Mouse (Mus musculus): Measurements from ENCODE around the gene Tk2.

Gene Tk2

DNA sequence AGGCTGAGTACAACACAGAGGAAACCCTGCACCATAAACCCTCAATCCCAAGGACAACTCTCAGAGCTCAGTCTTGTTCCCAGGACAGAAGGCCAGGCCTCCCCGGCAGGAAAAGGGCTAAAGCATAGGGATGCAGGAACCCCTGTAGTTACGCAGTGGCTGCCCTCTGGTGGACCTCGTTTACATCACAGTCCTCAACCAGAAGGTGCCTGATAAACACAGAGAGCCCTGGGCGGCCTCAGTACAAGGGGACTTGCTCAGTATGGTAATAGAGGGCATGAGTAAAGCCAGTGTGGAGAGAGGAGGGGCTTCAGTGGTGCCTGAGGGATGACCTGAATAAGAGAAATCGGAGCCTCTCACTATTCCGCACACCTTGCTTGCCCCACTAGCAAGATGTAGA lies 13.8 kb downstream of the Tk2 start:
- Histone ChIP-seq H3K4me3 (replicated peaks; ENCODE audit: low read length) (no peak overlapping the region), H3K4me1 (replicated peaks; ENCODE audit: low read depth, low read length) (0 out of 2 replicates have a peak, but pooled peaks cover 8% of the 10 kb centered on the region), H3K9me3 (ENCODE audit: low read length) (no peaks in the 10 kb centered on the region), H3K27me3 (ENCODE audit: insufficient read depth, low read length) (no peaks in the 10 kb centered on the region), H3K36me3 (ENCODE audit: insufficient read depth, low read length) (peaks cover 89% of the 10 kb centered on the region)
- TF ChIP-seq POU5F1 (IDR thresholded peaks at IDR 0.05; ENCODE audit: borderline replicate concordance, low read length) = no peak
- no peak for TF ChIP-seq CTCF (conservative IDR thresholded peaks at IDR 0.05; ENCODE audit: low read length)
- TF ChIP-seq NANOG (IDR thresholded peaks at IDR 0.05; ENCODE audit: borderline replicate concordance, low read length) = no peak

DNA sequence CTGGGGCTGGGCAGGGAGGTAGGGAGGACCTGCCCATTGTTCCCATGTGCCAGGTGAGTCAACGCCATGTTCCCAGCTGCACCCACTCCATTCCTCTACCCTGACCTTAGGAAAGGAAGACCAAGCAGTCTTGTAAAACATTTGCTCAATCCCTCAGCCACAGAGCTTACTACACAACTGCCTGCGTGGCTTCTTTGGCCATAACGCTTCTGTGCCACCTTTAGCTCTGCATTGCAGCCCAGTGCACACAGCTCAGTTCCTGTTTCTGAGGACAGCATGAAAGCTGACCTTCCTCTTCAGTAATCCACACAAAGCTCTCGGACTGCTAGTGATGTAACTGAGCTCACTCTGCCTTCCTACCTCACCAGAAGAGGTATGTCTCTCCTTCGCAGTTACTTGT lies 15.4 kb downstream of the Tk2 start:
- TF ChIP-seq POU5F1 (IDR thresholded peaks at IDR 0.05; ENCODE audit: borderline replicate concordance, low read length) (no peak), CTCF (conservative IDR thresholded peaks at IDR 0.05; ENCODE audit: low read length) (no peak), NANOG (IDR thresholded peaks at IDR 0.05; ENCODE audit: borderline replicate concordance, low read length) (no peak)
- no peaks in the 10 kb centered on the region for H3K9me3 ChIP-seq (ENCODE audit: low read length)
- H3K27me3 ChIP-seq (ENCODE audit: insufficient read depth, low read length) = no peaks in the 10 kb centered on the region
- H3K36me3 ChIP-seq (ENCODE audit: insufficient read depth, low read length) = peaks cover 88% of the 10 kb centered on the region
- H3K4me1 ChIP-seq (replicated peaks; ENCODE audit: low read depth, low read length) = 0 out of 2 replicates have a peak, but pooled peaks cover 8% of the 10 kb centered on the region
- no peak overlapping the region for H3K4me3 ChIP-seq (replicated peaks; ENCODE audit: low read length)

DNA sequence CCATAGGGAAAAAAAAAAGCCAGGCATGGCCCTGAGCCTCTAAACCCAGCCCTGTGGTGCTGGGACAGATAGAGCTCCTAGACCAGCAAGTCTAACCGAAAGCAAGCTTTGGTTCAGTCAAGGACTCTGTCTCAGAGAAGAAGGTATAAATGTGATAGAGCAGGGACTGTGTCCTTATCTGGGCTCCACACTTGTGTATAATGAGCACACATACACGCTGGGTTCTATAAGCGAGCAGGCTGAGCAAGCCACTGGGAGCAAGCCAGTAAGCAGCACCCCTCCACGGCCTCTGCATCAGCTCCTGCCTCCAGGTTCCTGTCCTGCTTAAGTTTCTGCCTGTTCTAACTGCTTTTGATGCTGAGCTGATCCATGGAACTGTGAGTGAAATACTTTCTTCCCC lies 16.3 kb downstream of the Tk2 start:
- H3K9me3 ChIP-seq (ENCODE audit: low read length) = no peaks in the 10 kb centered on the region
- H3K4me3 ChIP-seq (replicated peaks; ENCODE audit: low read length) = no peak overlapping the region
- TF ChIP-seq CTCF (conservative IDR thresholded peaks at IDR 0.05; ENCODE audit: low read length) (no peak), NANOG (IDR thresholded peaks at IDR 0.05; ENCODE audit: borderline replicate concordance, low read length) (no peak), POU5F1 (IDR thresholded peaks at IDR 0.05; ENCODE audit: borderline replicate concordance, low read length) (no peak)
- 0 out of 2 replicates have a peak, but pooled peaks cover 8% of the 10 kb centered on the region for H3K4me1 ChIP-seq (replicated peaks; ENCODE audit: low read depth, low read length)
- peaks cover 88% of the 10 kb centered on the region for H3K36me3 ChIP-seq (ENCODE audit: insufficient read depth, low read length)
- no peaks in the 10 kb centered on the region for H3K27me3 ChIP-seq (ENCODE audit: insufficient read depth, low read length)

DNA sequence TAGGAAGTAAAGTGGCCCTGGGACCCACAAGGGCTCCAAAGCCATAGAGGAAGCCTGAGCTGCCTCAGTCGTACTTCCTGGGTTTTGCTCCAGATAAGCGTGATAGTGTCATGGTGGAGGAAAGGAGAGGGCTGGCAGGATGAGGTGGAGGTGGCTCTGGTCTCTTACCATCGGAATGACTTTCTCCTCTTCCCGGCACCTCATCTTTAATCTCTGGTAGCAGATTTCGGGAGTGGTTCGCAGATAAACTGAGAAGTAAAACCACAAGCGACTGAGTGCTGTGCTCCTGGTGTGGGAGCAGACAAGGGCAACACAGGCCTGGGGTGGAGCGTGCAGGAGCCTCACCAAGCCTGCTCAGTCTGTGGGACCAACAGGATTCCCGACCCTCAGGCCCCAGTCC lies 18.0 kb downstream of the Tk2 start:
- no peaks in the 10 kb centered on the region for H3K9me3 ChIP-seq (ENCODE audit: low read length)
- H3K4me3 ChIP-seq (replicated peaks; ENCODE audit: low read length) = no peak overlapping the region
- TF ChIP-seq NANOG (IDR thresholded peaks at IDR 0.05; ENCODE audit: borderline replicate concordance, low read length) (no peak), POU5F1 (IDR thresholded peaks at IDR 0.05; ENCODE audit: borderline replicate concordance, low read length) (no peak)
- H3K27me3 ChIP-seq (ENCODE audit: insufficient read depth, low read length) = no peaks in the 10 kb centered on the region
- peaks cover 86% of the 10 kb centered on the region for H3K36me3 ChIP-seq (ENCODE audit: insufficient read depth, low read length)
- H3K4me1 ChIP-seq (replicated peaks; ENCODE audit: low read depth, low read length) = 0 out of 2 replicates have a peak, but pooled peaks cover 8% of the 10 kb centered on the region

DNA sequence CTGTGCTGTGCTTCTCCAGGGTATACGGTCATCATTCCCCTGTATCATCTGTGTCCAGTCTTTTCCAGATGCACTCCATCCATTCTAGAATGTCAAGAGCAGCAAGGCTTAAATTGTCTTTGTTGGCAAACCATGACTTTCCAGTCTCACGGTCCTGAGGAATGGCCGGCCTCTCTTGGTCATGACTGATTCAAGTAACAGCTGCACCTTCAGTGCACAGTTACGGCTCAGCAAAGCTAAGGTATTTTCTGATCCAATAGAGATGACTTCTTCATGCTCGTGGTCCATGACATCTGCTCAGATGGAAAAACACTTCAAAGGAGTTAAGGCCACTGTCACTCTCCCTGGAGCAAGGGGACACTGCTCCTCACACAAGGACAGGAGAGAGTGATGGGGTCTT lies 21.3 kb downstream of the Tk2 start:
- TF ChIP-seq CTCF (conservative IDR thresholded peaks at IDR 0.05; ENCODE audit: low read length) = no peak
- TF ChIP-seq POU5F1 (IDR thresholded peaks at IDR 0.05; ENCODE audit: borderline replicate concordance, low read length) = no peak
- no peak for TF ChIP-seq NANOG (IDR thresholded peaks at IDR 0.05; ENCODE audit: borderline replicate concordance, low read length)
- Histone ChIP-seq H3K27me3 (ENCODE audit: insufficient read depth, low read length) (no peaks in the 10 kb centered on the region), H3K9me3 (ENCODE audit: low read length) (no peaks in the 10 kb centered on the region), H3K4me3 (replicated peaks; ENCODE audit: low read length) (no peak overlapping the region), H3K4me1 (replicated peaks; ENCODE audit: low read depth, low read length) (no peaks in the 10 kb centered on the region), H3K36me3 (ENCODE audit: insufficient read depth, low read length) (peaks cover 61% of the 10 kb centered on the region)

DNA sequence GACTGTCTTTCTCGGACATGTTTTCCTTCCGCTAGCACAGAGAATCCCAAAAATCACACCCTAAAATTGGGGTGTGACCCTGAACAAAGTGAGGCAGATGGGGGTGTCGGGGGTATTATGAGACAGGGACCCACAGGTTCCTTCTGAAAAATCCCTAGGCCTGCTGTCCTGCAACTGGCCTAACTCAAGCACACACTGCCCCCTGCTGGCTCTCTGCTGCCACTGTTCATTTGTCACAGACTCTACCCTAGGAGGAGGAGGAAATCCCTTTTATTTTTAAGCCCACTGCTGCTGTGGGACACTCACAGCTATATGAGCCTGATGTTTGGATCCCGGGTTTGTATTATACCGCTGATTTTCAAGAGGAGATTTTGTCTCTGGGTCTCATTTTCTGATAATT lies 28.6 kb downstream of the Tk2 start:
- Histone ChIP-seq H3K36me3 (ENCODE audit: insufficient read depth, low read length) (no peaks in the 10 kb centered on the region), H3K4me1 (replicated peaks; ENCODE audit: low read depth, low read length) (peaks cover 8% of the 10 kb centered on the region), H3K4me3 (replicated peaks; ENCODE audit: low read length) (no peak overlapping the region), H3K9me3 (ENCODE audit: low read length) (no peaks in the 10 kb centered on the region), H3K27me3 (ENCODE audit: insufficient read depth, low read length) (peaks cover 34% of the 10 kb centered on the region)
- TF ChIP-seq POU5F1 (IDR thresholded peaks at IDR 0.05; ENCODE audit: borderline replicate concordance, low read length) = no peak
- TF ChIP-seq CTCF (conservative IDR thresholded peaks at IDR 0.05; ENCODE audit: low read length) = peak; percentile 87
- no peak for TF ChIP-seq NANOG (IDR thresholded peaks at IDR 0.05; ENCODE audit: borderline replicate concordance, low read length)

DNA sequence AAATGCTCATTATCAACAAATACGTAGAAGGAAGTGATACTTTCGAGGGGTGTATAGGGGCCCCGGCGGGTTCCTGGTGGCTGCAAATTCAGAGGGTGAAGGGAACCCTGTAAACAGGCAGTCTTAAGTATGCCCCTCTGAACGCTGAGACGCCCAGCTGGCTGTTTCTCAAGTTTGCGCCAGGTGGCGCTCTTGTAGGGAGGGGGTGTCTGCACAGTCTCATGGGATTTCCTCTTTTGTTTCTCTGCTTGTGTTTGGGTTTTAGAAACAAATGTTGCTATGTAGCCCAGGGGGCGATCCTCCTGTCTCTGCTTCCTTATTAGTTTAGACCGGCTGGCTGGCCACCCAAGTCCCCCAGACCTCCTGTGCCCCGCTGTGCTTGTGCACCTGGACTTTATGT lies 29.3 kb downstream of the Tk2 start:
- Histone ChIP-seq H3K27me3 (ENCODE audit: insufficient read depth, low read length) (peaks cover 38% of the 10 kb centered on the region), H3K36me3 (ENCODE audit: insufficient read depth, low read length) (no peaks in the 10 kb centered on the region), H3K9me3 (ENCODE audit: low read length) (no peaks in the 10 kb centered on the region), H3K4me1 (replicated peaks; ENCODE audit: low read depth, low read length) (peaks cover 8% of the 10 kb centered on the region), H3K4me3 (replicated peaks; ENCODE audit: low read length) (peak overlapping the region; percentile 39)
- TF ChIP-seq CTCF (conservative IDR thresholded peaks at IDR 0.05; ENCODE audit: low read length) = peak; percentile 76
- TF ChIP-seq NANOG (IDR thresholded peaks at IDR 0.05; ENCODE audit: borderline replicate concordance, low read length) = no peak

DNA sequence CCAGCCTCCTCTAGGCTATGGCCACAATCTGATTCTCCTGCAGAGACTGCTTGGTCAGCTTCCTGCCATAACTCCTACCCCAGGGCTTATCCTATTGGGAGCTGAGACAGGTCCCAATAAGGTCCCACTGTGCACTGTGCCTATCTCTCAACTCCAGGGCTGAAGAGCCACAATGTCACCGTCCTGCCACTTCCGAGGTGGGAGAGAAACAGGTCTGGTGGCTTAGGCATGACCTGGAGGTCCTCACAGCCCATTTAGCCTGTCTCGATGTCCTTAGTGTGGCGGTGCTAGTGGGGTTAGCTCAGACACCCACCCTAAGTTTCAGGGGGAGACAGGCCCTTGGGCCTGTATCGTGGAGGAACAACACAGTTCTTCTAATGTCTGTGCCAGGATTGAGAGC lies 30.8 kb downstream of the Tk2 start:
- H3K9me3 ChIP-seq (ENCODE audit: low read length) = no peaks in the 10 kb centered on the region
- TF ChIP-seq CTCF (conservative IDR thresholded peaks at IDR 0.05; ENCODE audit: low read length) (no peak), POU5F1 (IDR thresholded peaks at IDR 0.05; ENCODE audit: borderline replicate concordance, low read length) (no peak), NANOG (IDR thresholded peaks at IDR 0.05; ENCODE audit: borderline replicate concordance, low read length) (no peak)

DNA sequence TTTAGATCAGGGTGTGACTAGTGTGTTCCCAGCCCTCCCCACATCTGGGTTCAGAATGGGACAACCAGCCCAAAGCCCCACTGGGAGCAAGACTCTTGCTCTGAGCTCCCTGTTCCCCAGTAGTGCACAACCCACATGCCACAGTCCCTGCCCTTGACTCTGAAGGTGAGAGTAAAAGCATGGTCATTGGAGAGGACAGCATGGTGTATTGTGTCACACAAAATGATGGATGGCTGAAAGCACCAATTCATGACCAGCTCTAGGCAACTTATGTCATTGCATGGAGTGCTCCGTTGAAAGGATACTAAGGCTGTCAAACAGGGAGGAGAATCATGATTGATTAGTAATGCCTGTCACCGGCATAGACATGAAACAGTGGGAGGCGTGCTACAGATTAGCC lies 43.1 kb downstream of the Tk2 start:
- Histone ChIP-seq H3K36me3 (ENCODE audit: insufficient read depth, low read length) (no peaks in the 10 kb centered on the region), H3K4me3 (replicated peaks; ENCODE audit: low read length) (no peak overlapping the region), H3K9me3 (ENCODE audit: low read length) (no peaks in the 10 kb centered on the region), H3K4me1 (replicated peaks; ENCODE audit: low read depth, low read length) (no peaks in the 10 kb centered on the region), H3K27me3 (ENCODE audit: insufficient read depth, low read length) (peaks cover 33% of the 10 kb centered on the region)
- TF ChIP-seq CTCF (conservative IDR thresholded peaks at IDR 0.05; ENCODE audit: low read length) (no peak), POU5F1 (IDR thresholded peaks at IDR 0.05; ENCODE audit: borderline replicate concordance, low read length) (no peak), NANOG (IDR thresholded peaks at IDR 0.05; ENCODE audit: borderline replicate concordance, low read length) (no peak)

More for the DNA sequence above, 30.8 kb downstream of the Tk2 start:
- Histone ChIP-seq H3K4me1 (replicated peaks; ENCODE audit: low read depth, low read length) (peaks cover 12% of the 10 kb centered on the region), H3K4me3 (replicated peaks; ENCODE audit: low read length) (no peak overlapping the region), H3K27me3 (ENCODE audit: insufficient read depth, low read length) (peaks cover 43% of the 10 kb centered on the region), H3K36me3 (ENCODE audit: insufficient read depth, low read length) (no peaks in the 10 kb centered on the region)
